Mouse (Mus musculus): ENCODE data around the gene Atp5h. TPM values are rescaled to one million over a fixed set of nuclear protein-coding genes. Genes with fewer than 3 reads are reported as not detected.
"Not testable (repeated sequence)": the region's sequence is repeated elsewhere in the genome, so short reads cannot be mapped to it uniquely, and the experiment has no call there.

Atp5h gene
- polyA plus RNA-seq, 1 experiment: 177 TPM

DNA sequence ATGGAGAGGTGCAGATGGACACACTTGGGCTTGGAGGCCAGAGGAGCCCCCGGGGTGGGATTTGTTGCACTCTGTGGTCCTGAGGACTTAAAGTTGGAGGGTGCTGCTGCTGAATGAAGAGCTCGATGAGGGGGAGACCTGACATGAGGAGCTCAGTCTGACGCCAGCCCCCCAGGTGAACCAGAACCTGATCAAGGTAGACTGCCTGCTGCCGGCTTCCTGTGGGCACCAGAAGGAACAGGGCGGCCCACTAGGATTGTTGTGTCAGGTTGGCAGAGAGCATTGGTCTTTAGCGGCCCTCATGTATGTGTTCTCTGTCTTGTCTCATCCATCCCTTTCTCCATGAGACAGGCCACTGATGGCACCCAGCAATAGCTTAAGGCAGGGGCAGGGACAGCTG lies 14.0 kb downstream of the Atp5h start:
- 98% methylated on average over 6 of the region's 6 CpGs for WGBS
- DNase-seq (ENCODE audit: low read depth, low spot score): no peak

DNA sequence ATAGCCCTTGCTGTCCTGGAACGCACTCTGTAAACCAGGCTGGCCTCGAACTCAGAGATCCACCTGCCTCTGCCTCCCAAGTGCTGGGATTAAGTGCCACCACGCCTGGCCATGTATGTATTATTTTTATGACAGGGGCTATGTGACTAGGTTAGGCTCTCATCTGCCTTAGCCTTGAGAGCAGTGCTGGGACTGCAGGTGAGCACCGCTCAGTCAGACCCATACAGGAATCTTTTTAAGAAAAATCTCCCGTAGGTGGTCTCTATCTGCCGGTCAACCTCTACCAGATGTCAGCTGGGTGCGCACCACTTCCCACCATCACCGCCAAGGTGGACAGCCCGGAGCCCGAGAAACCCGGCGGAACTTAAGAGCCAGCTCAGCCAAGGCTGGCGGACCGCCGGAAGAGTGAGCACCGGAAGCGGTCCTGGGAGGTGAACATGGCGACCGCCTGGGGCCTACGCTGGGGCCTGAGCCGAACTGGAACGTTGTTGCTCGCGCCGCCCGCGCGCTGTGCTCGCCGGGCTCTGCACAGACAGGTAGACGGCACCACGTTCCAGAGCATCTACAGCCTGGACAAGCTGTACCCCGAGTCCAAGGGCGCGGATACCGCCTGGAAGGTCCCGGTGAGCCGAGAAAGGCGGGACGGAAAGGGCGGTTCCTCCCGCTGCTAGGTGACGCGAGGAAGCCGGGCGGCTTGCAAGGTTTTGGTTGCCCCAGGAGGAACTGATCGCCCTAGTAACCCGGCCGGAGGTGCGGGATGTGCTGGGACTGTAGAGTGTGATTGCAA lies 16.2 kb downstream of the Atp5h start, which contains the start of gene Mrpl58:
Gene Mrpl58, plus strand, starts transcription at position 415 of the 787 bp plus-strand sequence.
- WGBS: 4% methylated on average over 50 of the region's 50 CpGs
- DNase-seq (ENCODE audit: low read depth, low spot score): no peak

DNA sequence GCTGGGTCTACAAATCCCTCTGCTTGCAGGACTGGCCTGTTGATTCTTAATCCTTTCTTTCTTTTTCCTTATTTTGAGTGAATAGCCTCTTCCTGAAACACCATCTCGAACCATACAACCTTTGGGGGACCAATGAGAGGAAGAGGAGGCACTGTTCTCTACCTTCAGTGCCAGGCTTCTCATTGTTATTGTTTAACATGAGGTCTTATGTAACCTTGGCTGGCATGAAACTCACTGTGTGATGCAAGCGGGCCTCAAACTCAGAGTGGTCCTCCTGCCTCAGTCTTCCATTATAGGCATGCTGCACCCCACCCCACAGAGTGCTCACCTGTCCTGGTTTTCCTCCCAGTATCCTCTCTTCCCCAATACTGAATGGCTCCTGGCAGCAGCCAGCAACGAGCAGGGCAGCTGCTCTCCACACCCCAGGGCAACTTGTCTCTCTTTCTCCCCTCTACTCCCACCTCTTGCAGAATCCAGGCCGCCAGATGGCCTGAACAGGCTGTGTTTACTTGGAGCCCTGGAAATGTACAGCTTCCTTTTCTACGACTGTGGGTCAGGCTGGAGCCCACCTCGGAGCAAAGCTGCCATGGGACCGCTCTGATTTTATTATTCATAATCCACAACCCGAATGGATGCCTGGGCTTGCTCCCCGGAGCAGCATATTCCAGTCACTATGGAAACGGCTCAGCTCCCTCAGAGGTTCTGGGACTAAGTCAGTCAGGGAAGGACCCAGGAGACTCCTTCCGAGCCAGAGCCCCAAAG lies 19.0 kb downstream of the Atp5h start:
- 49% methylated on average over 11 of the region's 11 CpGs for WGBS

DNA sequence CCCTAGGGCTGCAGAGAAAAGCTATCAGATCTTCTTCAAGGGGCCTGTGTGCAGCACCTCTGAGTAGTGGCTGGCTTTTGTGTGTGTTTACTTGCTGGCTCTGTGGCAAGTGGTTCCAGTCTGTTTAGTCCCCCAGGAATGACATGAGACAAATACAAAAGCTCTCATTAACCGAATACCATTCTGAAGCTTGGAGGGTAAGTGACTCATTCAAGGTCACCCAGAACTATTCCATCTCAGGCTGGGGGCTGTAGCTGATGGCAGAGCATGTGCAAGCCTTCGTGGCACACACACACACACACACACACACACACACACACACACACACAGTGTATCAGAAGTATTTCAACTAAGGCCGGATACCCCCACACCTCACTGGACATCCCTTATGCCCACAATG lies 19.6 kb downstream of the Atp5h start:
- 61% methylated on average over 3 of the region's 3 CpGs for WGBS

More for the DNA sequence above, 19.0 kb downstream of the Atp5h start:
- DNase-seq (ENCODE audit: low read depth, low spot score): no peak

DNA sequence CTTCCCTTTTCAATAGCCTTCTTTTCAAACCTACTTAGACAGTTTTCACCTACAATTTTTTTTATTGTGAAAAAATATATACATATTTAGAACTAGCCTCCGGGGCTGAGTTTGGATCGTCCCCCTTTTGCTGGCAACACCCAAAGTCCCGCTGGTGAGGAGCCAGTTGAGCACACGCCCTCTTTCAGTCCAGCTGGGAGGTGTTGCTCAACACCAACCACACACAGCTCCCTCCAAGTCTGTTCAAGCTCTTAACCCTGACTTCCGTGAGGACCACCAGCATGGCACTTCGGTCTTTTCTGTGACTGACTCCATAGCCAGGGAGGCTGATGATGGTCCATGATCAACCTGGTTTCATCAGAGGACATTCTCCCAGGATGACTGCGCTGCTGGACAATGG lies 21.7 kb downstream of the Atp5h start:
- 37% methylated on average over 7 of the region's 7 CpGs for WGBS
- no peak for DNase-seq (ENCODE audit: low read depth, low spot score)

More for the DNA sequence above, 19.6 kb downstream of the Atp5h start:
- no peak for DNase-seq (ENCODE audit: low read depth, low spot score)

DNA sequence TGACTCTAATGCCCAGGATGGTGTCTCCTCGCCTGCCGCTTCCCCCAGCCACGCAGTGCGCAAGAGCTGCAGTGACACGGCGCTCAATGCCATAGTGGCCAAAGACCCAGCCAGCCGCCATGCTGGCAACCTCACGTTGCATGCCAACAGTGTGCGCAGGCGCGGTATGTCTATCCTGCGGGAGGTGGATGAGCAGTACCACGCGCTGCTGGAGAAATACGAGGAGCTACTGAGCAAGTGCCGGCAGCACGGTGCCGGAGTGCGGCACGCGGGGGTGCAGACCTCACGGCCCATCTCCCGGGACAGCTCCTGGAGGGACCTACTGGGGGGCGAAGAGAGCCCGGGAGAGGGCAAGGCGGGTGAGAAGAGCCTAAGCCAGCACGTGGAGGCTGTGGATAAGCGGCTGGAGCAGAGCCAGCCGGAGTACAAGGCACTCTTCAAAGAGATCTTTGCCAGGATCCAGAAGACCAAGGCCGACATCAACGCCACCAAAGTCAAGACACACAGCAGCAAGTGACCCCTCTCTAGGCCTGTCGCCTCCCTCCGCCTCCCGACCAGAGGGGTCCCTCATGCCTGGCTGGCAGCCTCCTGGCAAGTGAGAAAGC lies 25.9 kb downstream of the Atp5h start:
- WGBS: 78% methylated on average over 34 of the region's 34 CpGs
- no peak for DNase-seq (ENCODE audit: low read depth, low spot score)

DNA sequence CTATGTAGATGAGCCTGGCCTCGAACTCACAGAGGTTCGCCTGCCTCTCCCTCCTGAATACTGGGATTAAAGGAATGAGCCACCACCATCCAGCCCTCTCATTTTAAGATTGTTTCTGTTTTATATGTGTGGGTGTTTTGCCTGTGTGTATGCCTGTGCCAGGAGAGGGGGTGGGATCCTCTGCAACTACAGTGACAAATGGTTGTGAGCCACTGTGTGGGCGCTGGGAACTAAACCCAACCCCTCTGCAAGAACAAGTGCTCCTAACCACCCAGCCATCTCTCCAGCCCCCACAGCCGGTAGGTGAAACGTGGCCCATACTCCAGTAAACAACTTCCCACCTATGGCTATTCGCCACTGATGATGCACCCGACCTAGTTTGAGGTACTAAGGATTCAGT lies 28.4 kb downstream of the Atp5h start:
- WGBS: 94% methylated on average over 7 of the region's 7 CpGs
- no peak for DNase-seq (ENCODE audit: low read depth, low spot score)

DNA sequence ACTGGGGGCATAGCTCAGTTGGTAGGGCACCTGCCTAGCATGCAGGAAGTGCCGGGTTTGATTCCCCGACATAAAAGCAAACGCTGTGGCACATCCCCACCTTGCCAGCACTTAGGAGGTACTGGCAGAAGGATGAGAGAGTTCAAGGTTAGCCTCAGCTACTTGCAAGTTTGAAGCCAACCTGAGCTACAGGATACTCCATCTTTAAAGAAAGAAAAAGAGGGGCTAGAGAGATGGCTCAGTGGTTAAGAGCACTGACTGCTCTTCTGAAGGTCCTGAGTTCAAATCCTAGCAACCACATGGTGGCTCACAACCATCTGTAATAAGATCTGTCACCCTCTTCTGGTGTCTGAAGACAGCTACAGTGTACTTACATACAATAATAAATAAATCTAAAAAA lies 32.9 kb downstream of the Atp5h start:
- WGBS: 85% methylated on average over 3 of the region's 3 CpGs

DNA sequence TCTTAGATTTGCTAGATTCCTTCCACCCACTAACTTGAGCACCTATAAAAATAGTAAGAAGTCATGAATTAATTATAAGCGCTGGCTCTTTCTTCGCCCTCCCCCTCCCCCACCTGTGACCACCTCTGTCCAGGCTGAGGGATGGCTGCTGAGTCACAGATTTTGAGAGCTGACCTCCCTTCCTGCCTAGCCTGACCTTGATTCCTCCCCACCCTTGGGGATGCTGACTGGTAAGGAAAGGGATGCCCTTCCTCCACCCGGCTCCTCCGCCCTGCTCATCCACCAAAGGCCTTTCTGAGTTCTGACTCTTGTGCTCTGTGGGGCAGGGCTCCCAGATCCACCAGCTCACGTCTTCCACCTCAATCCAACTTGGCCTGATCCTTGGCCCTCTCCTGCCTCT lies 35.2 kb downstream of the Atp5h start:
- no peak for DNase-seq (ENCODE audit: low read depth, low spot score)
- WGBS: 89% methylated on average over 5 of the region's 5 CpGs

More for the DNA sequence above, 32.9 kb downstream of the Atp5h start:
- DNase-seq (ENCODE audit: low read depth, low spot score): not testable (repeated sequence)

DNA sequence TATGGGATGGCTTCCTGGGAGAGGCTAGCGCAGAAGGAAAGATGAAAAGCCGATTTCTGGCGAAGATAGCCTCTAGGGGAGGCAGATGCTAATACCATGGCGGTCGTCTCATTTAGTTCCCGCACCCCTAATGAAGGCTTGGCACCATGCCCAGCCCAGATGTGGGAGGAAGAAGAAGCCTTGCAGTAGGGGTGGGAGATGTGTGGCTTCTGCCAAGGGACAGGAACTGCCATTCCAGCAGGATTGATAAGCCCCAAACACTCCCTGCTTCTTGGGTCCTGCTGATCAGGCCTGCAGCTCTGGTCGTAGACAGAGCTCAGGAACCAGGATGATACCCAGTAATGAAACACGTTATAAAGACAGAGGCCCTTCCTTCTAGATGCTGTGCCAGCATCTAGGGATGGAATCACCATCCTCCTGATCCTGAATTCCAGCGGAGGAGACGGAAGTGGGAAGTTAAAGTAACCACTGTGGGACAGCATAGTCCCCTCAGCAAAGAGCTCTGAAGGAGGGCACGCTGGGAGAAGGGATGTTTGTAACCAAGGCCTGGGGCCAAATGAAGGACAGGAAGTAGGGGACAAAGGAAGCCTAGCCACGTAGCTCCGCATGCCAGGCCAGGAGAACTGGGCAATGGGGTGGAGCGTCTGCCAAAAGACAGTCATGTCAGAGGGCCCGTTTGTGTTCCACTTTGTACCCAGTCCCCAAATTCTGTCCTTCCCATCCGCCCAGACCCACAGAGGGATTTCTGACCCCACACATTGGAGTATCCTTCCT lies 35.9 kb downstream of the Atp5h start:
- 66% methylated on average over 16 of the region's 16 CpGs for WGBS
- no peak for DNase-seq (ENCODE audit: low read depth, low spot score)

DNA sequence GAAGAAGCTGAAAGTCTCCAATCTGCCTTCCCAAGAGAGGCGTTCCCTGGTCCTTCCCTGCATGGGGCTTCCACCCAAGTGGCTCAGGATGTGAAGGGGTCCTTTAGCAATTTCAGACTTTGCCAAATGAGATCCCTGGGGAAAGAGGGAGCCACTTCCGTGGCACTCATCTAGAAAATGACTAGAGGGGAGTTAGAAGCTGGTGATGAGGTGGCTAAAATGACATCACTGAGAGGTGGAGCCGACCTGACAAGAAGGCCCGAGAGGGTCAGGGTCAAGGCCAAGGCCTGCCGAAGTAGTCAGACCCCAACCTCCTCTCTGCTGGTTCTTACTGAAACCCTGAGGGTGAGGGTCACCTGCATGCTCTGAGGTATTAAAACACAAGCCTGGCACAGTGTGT lies 36.9 kb downstream of the Atp5h start:
- 48% methylated on average over 5 of the region's 5 CpGs for WGBS

DNA sequence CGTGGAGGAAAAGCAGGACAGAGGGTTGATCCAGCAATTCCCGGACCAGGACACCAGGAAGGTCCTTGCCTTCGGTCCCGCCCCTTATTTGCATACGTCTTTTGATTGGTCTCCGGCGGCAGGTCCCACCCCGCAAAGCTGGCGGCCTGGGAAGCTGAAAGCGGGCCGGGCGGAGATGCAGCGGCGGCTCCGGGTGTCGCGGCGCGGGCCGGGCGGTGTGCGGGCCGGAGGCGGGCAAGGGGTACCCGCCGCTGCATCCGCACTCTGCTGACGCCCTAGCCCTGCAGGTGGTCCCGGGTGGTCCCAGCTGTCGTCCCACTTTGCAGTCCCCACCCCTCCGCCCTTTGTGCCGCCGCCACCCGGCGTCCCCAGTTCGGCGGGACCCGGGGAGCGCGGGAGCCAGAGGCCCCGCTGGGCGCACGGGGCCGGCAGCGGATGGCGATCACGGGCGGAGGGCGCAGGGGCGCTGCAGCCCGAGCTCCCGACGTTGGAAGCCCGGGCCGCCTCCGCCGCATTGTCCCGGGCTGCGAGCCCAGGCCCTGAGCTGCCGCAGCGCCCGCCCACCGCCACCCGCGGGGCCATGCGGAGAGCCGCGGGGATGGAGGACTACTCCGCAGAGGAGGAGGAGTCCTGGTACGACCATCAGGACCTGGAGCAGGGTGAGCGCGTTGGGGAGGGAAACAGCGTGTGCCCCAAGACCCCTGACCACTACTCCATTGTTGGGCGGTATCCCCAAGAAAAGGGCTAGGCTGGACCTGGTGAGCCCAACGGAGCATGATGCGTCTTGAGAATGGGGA lies 37.8 kb downstream of the Atp5h start, which contains the start of gene Cdr2l:
Gene Cdr2l, plus strand, starts transcription at position 174 of the 797 bp plus-strand sequence.
- WGBS: 1% methylated on average over 75 of the region's 76 CpGs
- DNase-seq (ENCODE audit: low read depth, low spot score): peak; percentile 84

More for the DNA sequence above, 36.9 kb downstream of the Atp5h start:
- no peak for DNase-seq (ENCODE audit: low read depth, low spot score)

DNA sequence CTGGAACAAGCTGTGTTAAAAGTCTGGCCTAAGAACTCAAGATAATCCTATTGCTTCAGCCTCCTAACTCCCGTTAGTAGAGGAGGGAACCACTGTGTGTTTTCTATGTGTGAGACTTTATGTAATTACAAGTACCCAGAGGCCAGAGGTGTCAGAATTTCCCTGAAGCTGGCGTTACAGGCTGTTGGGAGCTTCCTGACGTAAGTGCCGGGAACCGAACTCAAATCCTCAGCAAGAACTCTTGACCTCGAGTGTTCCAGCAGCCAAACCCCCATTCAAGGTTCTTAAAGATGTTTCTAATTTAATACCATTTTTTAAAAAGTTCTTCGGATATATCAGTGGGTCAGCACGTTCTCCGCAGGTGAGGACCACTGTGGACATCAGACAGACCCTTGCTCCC lies 38.5 kb downstream of the Atp5h start:
- DNase-seq (ENCODE audit: low read depth, low spot score): no peak
- 20% methylated on average over 9 of the region's 9 CpGs for WGBS

DNA sequence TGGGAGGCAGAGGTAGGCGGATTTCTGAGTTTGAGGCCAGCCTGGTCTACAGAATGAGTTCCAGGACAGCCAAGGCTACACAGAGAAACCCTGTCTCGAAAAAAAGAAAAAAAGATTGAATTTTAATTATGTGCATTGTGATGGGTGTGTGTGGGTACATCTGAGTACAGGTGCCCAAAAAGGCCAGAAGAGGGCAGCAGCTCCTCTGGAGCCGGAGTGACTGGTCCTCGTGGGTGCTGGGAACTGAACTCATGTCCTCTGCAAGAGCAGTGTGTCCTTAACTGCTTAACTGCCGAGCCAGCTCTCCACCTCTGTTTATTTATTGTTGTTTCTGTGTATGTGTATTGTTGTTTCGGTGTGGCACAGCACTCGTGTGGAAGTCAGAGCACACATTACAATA lies 41.9 kb downstream of the Atp5h start:
- 93% methylated on average over 7 of the region's 7 CpGs for WGBS
- no peak for DNase-seq (ENCODE audit: low read depth, low spot score)

DNA sequence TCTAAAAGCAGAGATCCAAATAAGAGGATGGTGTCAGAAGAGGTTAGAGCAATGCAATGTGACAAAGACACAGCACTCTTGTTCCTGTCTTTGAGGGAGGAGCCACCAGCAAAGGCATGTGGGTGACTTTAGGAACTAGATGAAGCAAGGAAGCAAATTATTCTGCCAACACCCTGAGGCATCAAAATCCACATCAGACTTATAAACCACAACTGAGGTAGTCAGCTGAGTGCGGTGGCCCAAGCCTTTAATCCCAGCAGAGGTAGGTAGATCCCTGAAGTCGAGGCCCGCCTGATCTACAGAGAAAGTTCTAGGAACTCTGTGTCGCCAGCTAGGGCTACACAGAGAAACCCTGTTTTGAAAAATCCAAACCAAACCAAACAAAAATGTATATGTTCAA lies 42.5 kb downstream of the Atp5h start:
- DNase-seq (ENCODE audit: low read depth, low spot score): no peak
- 89% methylated on average over 4 of the region's 4 CpGs for WGBS

DNA sequence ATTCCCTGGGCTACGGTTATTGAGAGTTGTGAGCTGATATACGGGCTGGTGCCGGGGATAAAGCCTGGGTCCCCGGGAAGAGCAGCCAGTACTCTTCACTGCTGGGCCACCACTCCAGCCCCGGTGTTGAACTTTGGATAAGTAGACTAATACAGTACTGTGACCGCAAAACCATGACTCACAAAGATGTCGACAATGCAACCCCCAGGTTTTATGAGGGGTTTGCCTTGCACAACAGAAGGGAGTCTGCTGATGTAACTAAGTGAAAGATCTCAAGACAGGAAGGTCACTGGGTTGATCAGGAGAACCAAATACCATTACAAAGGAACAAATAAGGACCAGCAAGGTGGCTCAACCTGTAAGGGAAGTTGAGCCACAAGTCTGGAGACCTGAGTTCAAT lies 43.0 kb downstream of the Atp5h start:
- no peak for DNase-seq (ENCODE audit: low read depth, low spot score)
- 22% methylated on average over 7 of the region's 7 CpGs for WGBS

DNA sequence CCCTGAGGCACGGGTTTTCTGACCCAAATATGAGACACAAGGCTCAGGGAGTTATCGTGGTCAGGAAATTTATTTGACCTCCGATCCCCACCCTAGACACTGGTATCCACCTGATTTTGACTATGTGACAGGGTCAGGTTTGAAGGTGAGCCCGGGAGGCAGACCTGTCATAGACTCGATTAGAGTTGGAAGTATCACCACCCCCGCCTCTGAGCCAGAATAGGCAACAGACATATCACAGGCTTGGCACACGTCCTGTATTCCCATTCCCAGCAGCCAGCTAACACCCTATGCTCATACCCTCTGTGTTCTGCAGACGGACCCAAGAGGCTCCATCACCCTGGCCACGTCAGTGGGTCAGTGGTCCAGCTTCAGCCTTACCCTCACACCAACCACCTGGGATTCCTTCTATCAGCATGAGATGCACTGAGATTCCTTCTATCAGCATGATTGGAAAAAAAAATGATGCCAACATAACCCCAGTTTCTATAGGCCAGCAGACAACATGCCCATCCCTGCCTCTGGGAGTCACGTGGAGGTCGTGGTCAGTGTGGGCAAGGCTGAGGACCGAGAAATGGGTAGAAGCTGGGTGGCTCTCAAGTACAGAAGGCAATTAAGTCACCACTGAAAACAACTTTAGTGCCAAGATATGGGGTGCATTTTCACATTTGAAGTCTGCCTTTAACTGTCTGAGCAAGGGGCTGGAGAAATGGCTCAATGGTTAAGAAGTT lies 44.9 kb downstream of the Atp5h start:
- DNase-seq (ENCODE audit: low read depth, low spot score): no peak
- WGBS: 62% methylated on average over 12 of the region's 12 CpGs
